Mouse (Mus musculus): Measurements from ENCODE around the gene Tex19.2. TPM values are rescaled to one million over a fixed set of nuclear protein-coding genes. Genes with fewer than 3 reads are reported as not detected.
A peak's percentile ranks its signal among the peaks of the same experiment; 100 is the strongest.
"Not testable (repeated sequence)": the region's sequence is repeated elsewhere in the genome, so short reads cannot be mapped to it uniquely, and the experiment has no call there.

Gene Tex19.2
- total RNA-seq, 2 experiments from 2014 or later, result not detected

DNA sequence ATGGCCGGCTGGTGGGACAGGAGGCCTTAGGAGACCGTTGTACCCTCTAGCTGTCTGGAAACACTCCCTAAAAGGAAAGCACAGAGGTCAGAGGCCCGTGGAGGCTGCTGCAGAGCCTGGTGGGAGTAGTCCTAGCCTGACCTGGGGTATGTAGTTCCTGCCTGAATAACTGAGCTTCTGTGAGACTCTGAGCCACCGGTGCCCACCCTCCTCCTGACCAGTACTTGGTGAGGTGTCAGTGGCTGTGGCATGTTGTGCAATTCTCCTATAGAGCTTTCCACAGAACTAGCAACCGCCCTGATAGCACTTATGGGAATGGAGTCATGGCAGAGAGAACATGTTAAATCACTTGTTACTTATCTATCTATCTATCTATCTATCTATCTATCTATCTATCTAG lies 42.8 kb downstream of the Tex19.2 start:
- ATAC-seq (replicated peaks; ENCODE audit: low FRiP score, poor library complexity, severe bottlenecking), result peak; percentile 34; the same call in 1 of the 2 replicates

DNA sequence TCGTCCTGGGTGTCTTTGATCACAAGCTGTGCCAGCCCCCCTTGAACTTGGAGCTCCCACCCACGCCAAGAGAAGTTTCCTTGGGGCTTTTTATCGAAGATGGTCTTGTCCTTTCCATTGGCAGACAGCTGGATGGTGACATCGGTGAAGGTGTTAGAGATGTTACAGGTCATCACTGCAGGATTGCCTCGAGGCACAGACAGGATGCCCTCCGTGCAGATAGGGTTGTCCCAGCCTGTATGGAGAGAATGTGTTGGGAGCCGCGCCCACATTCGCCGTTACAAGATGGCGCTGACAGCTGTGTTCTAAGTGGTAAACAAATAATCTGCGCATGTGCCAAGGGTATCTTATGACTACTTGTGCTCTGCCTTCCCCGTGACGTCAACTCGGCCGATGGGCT lies 48.8 kb downstream of the Tex19.2 start:
- not testable (repeated sequence) for ATAC-seq (replicated peaks; ENCODE audit: low FRiP score, poor library complexity, severe bottlenecking)

DNA sequence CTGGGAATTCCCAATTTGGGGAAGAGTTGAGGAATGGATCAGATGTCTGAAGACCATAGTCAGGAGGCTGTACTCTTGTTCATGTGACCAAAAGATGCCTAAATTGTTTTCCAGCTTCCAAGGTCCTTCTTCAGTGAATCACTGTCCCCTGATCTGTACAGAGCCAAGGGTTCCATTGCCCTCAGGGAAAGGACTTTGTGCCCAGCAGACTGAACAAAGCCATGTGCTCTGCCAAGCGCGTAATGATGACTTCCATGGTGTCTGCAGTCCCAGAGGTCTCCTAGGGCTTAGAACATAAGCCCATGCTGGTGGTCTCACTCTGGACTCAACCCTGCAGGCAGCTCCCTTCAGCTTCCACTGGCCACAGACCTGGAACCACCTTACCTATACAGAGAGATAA lies 50.6 kb downstream of the Tex19.2 start:
- no peak for ATAC-seq (replicated peaks; ENCODE audit: low FRiP score, poor library complexity, severe bottlenecking)

Other genes starting within 250 kb of the Tex19.2 start
- 6.7 and 11.2 TPM in 2 replicates for gene Ccdc57, start 185.8 kb downstream of the Tex19.2 start, total RNA-seq (2015; ENCODE audit: low replicate concordance)
- 12.1 and 13.5 TPM in 2 replicates for gene Ccdc57, start 185.8 kb downstream of the Tex19.2 start, total RNA-seq (2017; ENCODE audit: low replicate concordance)
- 4.7 and 5.4 TPM in 2 replicates for gene Slc16a3, start 170.2 kb downstream of the Tex19.2 start, total RNA-seq (2015; ENCODE audit: low replicate concordance)
- 0.98 and 3.3 TPM in 2 replicates for gene Slc16a3, start 170.2 kb downstream of the Tex19.2 start, total RNA-seq (2017; ENCODE audit: low replicate concordance)
- gene Csnk1d, start 127.3 kb downstream of the Tex19.2 start, total RNA-seq (2015; ENCODE audit: low replicate concordance), result 7.6 and 27.7 TPM in 2 replicates
- 17.3 and 26.2 TPM in 2 replicates for gene Csnk1d, start 127.3 kb downstream of the Tex19.2 start, total RNA-seq (2017; ENCODE audit: low replicate concordance)
- gene Cd7, start 79.3 kb downstream of the Tex19.2 start, total RNA-seq (2015; ENCODE audit: low replicate concordance), result 4.0 and 13.0 TPM in 2 replicates
- 1.2 TPM in 1 of 2 replicates, not detected in the other for gene Cd7, start 79.3 kb downstream of the Tex19.2 start, total RNA-seq (2017; ENCODE audit: low replicate concordance)
- gene Sectm1b, start 55.1 kb downstream of the Tex19.2 start, total RNA-seq (2015; ENCODE audit: low replicate concordance), result not detected in 2 replicates
- not detected in 2 replicates for gene Sectm1b, start 55.1 kb downstream of the Tex19.2 start, total RNA-seq (2017; ENCODE audit: low replicate concordance)
- gene Sectm1a, start 37.5 kb downstream of the Tex19.2 start, total RNA-seq (2015; ENCODE audit: low replicate concordance), result not detected in 2 replicates
- not detected in 2 replicates for gene Sectm1a, start 37.5 kb downstream of the Tex19.2 start, total RNA-seq (2017; ENCODE audit: low replicate concordance)
- not detected in 2 replicates for gene Tex19.1, start 27.5 kb upstream of the Tex19.2 start, total RNA-seq (2015; ENCODE audit: low replicate concordance)
- not detected in 2 replicates for gene Tex19.1, start 27.5 kb upstream of the Tex19.2 start, total RNA-seq (2017; ENCODE audit: low replicate concordance)
- gene Uts2r, start 41.6 kb upstream of the Tex19.2 start, total RNA-seq (2015; ENCODE audit: low replicate concordance), result not detected in 2 replicates
- not detected in 2 replicates for gene Uts2r, start 41.6 kb upstream of the Tex19.2 start, total RNA-seq (2017; ENCODE audit: low replicate concordance)
- gene Hexdc, start 85.8 kb upstream of the Tex19.2 start, total RNA-seq (2015; ENCODE audit: low replicate concordance), result 0.42 and 0.72 TPM in 2 replicates
- gene Hexdc, start 85.8 kb upstream of the Tex19.2 start, total RNA-seq (2017; ENCODE audit: low replicate concordance), result 4.7 and 5.8 TPM in 2 replicates
- 4.3 and 8.4 TPM in 2 replicates for gene Ogfod3, start 86.0 kb upstream of the Tex19.2 start, total RNA-seq (2015; ENCODE audit: low replicate concordance)
- 1.9 and 2.1 TPM in 2 replicates for gene Ogfod3, start 86.0 kb upstream of the Tex19.2 start, total RNA-seq (2017; ENCODE audit: low replicate concordance)
- gene Cybc1, start 110.6 kb upstream of the Tex19.2 start, total RNA-seq (2015; ENCODE audit: low replicate concordance), result 24.3 and 34.6 TPM in 2 replicates
- 27.3 and 47.9 TPM in 2 replicates for gene Cybc1, start 110.6 kb upstream of the Tex19.2 start, total RNA-seq (2017; ENCODE audit: low replicate concordance)
- gene Narf, start 118.6 kb upstream of the Tex19.2 start, total RNA-seq (2015; ENCODE audit: low replicate concordance), result 109 and 126 TPM in 2 replicates
- gene Narf, start 118.6 kb upstream of the Tex19.2 start, total RNA-seq (2017; ENCODE audit: low replicate concordance), result 181 and 186 TPM in 2 replicates
- gene Foxk2, start 141.3 kb upstream of the Tex19.2 start, total RNA-seq (2015; ENCODE audit: low replicate concordance), result 16.6 and 18.4 TPM in 2 replicates
- gene Foxk2, start 141.3 kb upstream of the Tex19.2 start, total RNA-seq (2017; ENCODE audit: low replicate concordance), result 15.8 and 32.2 TPM in 2 replicates
- 25.2 and 30.6 TPM in 2 replicates for gene Wdr45b, start 235.8 kb upstream of the Tex19.2 start, total RNA-seq (2015; ENCODE audit: low replicate concordance)
- gene Wdr45b, start 235.8 kb upstream of the Tex19.2 start, total RNA-seq (2017; ENCODE audit: low replicate concordance), result 26.9 and 33.6 TPM in 2 replicates